Mouse (Mus musculus) heart, postnatal 10 days (tissue): ENCODE results near the gene Grsf1. TPM values are rescaled to one million over a fixed set of nuclear protein-coding genes. Genes with fewer than 3 reads are reported as not detected.

Experiments used
- DNase-seq, 2 experiments: peaks; one replicate each; pipeline ENCODE4 v3.0.0; 2021
- intact Hi-C: fragments of 180-260 bp; cut with DNase I; formaldehyde crosslinking; loops from one replicate; pipeline ENCODE4 v1.15.1; 2025
- total RNA-seq, 2 experiments: library from RNA; stranded (reverse); gene quantifications; 2 replicates each; pipeline ENCODE4 v1.2.3; 2021

Gene Grsf1
- total RNA-seq = 100 to 1,000 TPM; 197 to 201 TPM

DNA sequence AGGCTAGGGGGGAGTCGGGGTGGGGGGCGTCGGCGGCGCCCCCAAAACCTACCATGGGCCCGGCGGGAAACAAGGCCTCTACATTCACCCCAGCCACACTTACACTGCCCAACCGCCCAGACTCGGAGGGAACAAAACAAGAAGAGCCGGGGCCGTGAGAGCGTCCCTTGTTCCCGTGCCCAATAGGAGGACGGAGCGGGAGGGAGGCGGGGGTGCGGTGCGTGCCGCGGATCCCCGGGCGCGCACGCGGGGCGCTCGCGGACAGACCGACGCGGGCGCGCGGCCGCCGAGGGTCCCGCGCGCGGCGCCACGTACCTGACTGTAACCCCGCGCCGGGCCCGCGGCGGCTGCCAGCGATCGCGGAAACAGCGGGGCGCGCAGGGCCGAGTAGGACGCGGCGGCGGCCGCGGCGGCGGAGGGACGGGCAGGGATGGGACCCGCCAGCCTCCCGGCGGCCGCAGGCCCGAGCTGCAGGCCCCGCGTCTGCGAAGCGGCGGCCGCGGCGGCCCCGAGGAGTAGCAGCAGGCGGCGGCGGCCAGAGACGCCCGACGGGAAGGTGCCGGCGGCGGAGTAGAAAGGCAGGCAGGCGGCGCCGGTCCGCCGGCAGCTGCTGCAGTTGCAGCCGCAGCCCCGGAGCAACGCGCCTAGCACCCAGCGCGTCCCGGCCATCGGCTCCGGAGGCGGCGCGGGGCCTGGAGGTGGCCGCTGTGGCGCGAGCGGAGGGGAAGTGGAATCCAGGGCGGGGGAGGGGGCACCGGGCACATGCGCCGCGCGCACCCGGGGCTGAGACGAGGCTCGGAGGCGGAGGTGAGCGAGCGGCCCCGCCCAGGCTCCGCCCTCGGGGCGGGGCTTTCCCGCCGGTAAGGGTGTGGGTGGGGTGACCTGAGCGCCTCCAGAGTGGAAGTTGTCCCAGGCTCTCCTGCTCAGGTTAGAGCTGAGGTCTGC lies at the start of gene Grsf1:
TSS of gene Grsf1 (minus strand) at position 729 of the 945 bp plus-strand sequence.
- peak; percentile 93 to 94 for DNase-seq
- intact Hi-C loops = loop anchor here (1.0 to 5.0 kb wide), 2 partner anchors 45 to 108 kb away; partner anchors contain the start of genes Mob1b and Rufy3

DNA sequence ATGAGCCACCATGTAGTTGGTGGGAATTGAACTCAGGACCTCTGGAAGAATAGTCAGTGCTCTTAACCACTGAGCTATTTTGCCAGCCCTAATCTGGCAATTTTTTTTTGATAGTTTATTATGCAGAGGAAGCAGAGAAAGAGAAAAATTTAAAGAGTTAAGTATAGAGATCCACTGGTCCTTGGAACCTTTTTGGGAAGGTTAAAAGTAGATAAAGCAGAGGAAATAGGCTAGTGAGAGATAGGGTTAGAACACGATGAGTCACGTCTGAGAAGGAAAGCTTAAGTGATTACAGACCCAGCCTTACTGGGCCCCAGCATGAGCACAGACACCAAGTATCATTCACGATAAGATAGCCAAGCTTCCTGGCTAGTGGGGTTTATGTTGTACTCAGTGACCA lies 48.1 kb upstream of the Grsf1 start:
- peak in 1 of 2 experiments; percentile 17 for DNase-seq
- intact Hi-C loops = loop anchor here (5.0 kb wide), 1 partner anchor 172 kb away; the partner anchor contains the start of gene Utp3

DNA sequence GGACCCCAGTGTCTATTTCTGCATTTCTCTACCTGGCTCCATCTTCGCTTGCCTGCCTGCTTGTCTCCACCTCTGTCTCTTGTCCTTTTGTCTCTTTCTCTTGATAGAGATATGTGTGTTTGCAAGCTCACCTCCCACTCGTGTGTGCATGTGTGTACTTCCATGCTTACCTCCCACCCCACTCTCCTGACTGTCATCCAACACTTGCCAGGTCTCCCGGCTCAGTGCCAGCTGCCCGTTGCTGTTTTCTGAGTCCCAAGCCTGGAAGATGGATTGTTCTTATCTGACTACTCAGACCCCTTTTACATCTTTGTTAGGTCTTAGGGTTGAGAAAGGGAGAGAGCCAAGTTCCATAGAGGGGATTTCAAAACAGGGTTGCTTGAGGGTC lies 46.2 kb upstream of the Grsf1 start:
- DNase-seq = peak; percentile 35 to 37
- intact Hi-C loops = loop anchor here (5.0 kb wide), 1 partner anchor 170 kb away; the partner anchor contains the start of gene Utp3

DNA sequence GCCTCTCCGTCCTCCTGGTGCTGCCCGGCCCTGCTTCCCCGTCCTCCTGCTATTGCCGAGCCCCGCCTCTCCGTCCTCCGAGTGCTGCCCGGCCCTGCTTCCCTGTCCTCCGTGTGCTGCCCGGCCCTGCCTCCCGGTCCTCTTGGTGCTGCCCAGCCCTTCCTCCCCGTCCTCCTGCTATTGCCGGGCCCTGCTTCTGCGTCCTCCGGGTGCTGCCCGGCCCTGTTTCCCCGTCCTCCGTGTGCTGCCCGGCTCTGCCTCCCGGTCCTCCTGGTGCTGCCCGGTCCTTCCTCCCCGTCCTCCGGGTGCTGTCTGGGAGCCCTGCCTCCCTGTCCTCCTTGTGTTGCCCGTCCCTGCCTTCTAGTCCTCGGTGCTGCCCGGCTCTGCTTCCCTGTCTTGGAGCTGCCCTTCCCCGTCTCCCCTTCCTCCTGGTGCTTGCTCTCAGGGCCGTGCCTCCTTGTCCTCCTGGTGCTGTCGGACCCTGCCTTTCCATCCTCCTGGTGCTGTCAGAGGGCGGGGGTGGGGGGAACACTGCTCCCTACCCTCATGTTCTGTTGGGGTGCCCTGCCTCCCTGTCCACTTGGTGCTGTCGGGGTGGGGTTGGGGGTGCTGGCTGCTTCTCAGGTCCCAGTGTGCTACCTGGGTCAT lies 45.7 kb upstream of the Grsf1 start:
- peak; percentile 29 to 42 for DNase-seq
- intact Hi-C loops = loop anchor here (2.0 to 5.0 kb wide), 2 partner anchors 43 to 169 kb away; partner anchors contain the start of genes Dck and Utp3

DNA sequence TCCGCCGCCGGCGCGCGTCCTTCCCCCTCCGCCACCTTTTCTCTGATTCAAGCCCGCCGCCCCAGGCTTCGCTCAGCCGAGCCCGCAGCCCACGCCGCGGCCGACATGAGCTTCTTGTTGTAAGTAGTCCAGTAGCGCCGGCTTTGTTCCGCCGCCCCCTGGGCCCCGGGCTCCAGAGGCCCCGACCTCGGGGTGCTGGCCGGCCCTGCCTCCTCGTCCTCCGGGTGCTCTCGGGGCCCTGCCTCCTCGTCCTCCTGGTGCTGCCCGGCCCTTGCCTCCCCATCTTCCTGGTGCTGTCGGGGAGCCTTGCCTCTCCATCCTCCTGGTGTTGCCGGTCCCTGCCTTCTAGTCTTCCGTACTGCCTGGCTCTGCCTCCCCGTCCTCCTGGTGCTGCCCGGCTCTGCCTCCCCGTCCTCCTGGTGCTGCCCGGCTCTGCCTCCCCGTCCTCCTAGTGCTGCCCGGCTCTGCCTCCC lies 45.1 kb upstream of the Grsf1 start:
- intact Hi-C loops = loop anchor here (2.0 to 5.0 kb wide), 2 partner anchors 44 to 169 kb away; partner anchors contain the start of genes Dck and Utp3
- DNase-seq = no peak

DNA sequence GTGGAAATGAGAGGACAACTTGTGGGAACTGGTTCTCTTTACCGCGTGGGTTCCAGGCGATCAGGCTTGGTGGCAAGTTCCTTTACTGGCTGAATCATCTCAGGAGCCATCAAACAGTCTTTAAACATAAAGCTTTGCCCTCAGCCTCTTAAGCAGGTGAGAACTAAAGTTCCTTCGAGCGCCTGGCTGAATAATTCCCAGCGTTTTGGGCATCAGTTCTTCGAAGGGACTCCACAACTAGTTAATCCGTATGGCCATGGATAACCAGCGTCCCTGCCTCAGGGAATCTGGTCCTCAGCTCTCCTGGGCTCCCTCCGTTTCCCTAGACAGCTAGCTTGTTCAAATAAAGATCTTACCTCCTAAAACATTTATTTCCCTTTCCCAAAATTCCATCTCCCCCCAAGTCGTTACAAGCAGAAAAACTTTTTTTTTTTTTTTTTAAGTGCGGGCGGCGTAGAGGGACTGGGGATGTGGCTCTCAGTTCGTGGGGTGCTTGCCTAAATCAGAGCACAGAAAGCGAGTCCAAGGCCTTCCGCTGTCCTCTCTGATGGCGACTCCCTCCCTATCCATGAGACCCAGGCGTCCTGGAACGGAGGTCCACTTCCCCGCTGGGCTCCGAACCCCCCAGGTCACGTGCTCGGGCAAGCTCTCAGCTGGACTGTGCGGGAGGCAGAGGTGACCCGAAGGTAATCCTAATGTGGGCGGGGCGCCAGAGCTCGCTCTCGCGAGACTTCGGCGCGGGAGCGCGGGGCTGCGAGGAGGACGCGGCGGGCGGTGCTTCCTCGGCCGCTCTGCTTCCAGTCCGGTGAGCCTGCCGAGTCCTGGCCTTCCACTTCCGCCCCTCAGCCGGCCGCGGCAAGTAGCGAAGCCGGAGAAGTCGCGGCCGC lies 44.4 kb upstream of the Grsf1 start, which contains the start of gene Mob1b:
TSS of gene Mob1b (plus strand) at position 740 of the 887 bp plus-strand sequence.
- DNase-seq = peak; percentile 99

DNA sequence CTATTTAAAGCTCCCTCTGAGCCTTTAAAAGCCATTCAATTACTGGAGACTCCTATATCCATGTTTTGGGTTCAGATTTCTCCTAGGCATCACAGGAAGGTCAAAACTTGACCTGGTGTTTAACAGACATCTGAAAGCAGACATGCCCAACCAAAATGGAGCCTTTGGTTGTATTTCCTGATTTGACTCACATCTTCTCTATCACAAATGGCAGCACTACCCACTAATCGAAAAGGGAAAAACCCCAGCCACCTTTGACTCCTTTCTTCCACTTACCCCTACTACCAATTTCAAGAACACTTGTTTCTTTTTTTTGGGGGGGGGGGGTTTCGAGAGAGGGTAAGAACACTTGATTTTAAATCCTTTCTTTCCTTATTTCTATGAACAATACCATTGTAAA lies 41.0 kb upstream of the Grsf1 start:
- intact Hi-C loops = loop anchor here (10.0 kb wide), 1 partner anchor 168 kb away; the partner anchor contains the start of gene Slc4a4
- no peak for DNase-seq

More for the DNA sequence above, 44.4 kb upstream of the Grsf1 start, which contains the start of gene Mob1b:
- intact Hi-C loops = loop anchor here (1.0 to 5.0 kb wide), 3 partner anchors 44 to 168 kb away; partner anchors contain the start of genes Dck and Utp3

DNA sequence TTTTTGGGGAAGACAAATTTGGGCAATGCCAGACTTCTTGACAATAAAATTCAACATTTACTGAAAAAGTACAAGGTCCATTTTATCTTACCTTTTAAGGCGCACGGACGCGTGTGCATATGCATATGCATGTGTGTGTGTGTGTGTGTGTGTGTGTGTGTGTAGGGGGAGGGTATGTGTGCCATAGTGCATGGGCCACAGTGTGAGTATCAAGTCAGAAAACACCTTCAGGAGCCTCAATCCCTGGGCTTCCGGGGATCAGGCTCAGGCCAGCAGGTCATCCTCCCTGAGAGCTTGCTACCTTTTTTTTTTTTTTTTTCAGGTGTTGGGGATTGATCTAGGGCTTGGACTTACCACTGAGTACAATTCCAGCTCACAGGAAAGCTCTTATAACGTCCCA lies 36.4 kb upstream of the Grsf1 start:
- peak in 1 of 2 experiments; percentile 20 for DNase-seq
- intact Hi-C loops = loop anchor here (10.0 kb wide), 1 partner anchor 172 kb away; the partner anchor contains the start of gene Slc4a4

DNA sequence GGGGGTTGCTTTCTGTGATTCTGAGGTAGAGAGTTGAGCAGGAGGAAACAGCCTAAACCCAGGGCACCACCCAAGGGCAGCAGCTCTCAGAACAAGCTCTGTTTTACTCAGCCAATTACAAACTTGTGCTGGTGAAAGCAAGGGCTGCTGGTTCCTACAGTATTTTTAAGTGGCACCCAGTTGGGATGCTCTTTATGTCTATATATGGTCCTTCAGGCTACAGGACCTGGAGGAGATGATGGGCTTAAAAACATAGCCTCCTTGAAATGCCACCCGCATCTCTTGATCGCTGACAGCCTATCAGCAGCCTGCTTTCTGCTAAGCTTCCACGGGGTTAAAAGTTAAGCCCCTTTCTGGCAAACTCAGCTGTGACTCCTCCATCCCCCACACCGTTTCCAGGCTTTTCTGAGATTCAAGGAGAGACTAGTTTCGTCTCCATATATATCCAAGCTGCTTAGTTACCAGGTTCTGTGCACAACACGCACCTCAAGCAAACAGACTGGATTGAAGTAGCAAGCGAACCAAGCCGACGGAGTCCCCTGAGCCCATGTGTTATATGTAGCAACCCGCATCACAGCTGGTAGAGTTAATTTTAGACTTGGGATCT lies 35.8 kb upstream of the Grsf1 start:
- intact Hi-C loops = loop anchor here (10.0 kb wide), 1 partner anchor 173 kb away; the partner anchor contains the start of gene Slc4a4
- peak; percentile 46 to 49 for DNase-seq

DNA sequence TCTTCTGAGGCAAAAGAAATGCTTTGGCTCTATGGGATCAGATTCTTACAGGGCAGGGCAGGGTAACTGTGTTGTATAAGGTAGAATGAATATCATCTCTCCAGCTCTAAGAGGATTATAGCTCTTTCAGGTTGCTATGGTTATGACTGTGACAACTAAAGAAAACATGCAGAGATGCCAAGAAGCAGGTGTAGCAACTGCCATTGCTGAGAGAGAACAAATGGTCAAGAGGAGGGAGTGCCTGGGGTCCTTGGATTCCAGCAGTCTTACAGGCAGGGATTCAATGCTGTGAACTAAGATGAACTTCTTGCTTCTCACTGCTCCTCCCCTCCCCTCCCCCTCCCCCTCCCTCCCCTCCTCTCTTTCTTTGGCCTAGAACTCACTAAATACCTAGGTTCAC lies 35.2 kb upstream of the Grsf1 start:
- DNase-seq = no peak
- intact Hi-C loops = loop anchor here (10.0 kb wide), 1 partner anchor 174 kb away; the partner anchor contains the start of gene Slc4a4

DNA sequence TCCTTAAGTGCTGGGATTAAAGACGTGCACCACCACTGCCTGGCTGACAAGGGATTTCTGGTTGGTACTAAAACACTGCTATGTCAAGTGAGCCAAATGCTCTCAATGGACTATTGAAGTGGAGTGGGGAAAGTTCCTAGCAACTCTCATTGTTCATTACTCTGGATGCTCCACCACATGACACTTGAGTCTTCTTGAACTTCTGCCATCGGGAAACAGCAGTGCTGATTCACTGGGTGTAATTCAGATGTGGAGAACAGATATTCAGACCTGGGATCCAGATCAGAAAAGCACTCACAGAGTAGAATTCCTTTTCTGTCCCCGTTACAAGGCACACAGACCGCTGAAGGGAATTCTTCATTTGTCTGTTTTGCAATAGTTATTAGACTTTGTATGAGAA lies 27.6 kb upstream of the Grsf1 start:
- intact Hi-C loops = no loop called here
- no peak for DNase-seq

DNA sequence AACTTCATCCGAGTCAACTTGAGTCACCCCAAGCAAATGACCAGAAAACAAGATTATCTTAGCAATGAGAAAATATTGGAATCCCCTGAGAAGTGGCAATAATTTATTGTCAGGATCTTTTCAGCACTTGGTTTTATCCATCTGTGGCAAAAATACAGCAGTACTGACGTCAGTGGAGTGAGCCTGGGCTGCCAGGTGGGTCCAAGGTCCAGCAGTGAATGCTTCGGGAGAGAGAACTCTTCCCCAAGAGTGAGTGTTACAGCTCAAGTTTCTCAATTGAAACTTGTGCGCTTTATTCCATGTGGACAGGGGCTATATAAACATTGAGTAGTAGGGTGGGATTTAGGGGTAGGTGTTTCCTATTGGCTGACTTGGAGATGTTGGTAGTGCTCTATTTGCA lies 26.1 kb upstream of the Grsf1 start:
- intact Hi-C loops = no loop called here
- no peak for DNase-seq

DNA sequence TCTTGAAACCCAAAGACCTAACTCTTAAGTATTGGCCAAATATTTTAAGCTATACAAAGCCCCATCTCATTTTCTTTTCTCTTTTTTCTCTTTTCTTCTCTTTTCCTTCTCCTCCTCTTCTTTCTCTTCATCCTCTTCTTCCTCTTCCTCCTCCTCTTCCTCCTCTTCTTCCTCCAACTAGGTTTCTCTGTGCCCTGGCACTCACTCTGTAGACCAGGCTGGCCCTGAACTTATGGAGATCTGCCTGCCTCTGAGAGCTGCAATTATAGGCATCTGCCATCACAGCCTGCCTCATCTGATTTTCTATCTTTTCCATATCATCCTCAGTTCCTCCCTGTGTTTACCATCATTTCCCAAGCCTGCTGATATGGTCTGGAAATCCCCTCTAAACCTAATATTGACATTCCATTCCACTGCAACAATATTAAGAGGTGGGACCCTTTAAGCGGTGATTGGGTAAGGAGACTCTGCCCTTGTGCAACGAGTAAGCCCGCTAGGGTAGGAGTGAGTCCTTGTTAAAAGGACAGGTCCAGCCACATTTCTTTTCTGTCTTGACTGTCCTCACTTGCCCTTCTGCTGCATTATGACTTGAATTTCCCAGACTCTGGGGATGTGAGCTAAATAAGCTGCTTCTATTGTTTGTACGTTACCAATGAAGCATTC lies 23.4 kb upstream of the Grsf1 start:
- DNase-seq = no peak
- intact Hi-C loops = no loop called here

DNA sequence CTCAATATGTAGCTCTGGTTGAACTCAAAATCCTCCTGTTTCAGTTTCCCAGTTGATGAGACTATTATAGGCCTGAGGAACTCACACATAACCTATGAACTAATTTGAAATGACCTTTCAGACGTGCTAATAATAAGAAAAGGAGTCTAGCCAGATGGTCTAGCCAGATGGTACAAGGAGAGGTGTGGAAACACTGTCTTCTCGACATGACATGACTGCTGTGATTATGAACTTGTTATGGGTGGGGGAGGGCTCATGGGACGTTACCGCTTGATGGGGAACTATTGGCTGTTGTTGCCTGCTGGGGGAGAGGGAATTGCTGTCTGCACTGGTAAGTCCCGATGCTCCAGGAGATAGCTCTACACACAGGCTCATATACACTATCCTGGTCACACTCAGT lies 21.3 kb upstream of the Grsf1 start:
- intact Hi-C loops = no loop called here
- DNase-seq = no peak

DNA sequence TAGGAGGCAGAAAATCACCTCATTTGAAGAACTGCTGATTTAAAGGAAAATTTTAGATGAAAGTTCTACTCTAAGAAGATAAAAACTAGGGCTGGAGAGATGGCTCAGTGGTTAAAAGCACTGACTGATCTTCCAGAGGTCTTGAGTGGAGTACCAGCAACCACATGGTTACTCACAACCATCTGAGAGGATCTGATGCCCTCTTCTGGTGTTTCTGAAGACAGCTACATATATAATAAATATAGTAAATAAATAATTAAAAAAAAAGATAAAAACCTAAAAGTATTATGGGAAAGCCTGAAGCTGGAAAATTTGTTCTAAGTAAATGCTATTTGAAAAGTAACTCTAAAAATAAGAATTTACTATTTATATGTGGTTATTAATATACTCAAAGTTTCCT lies 17.1 kb upstream of the Grsf1 start:
- DNase-seq = no peak
- intact Hi-C loops = loop anchor here (5.0 kb wide), 1 partner anchor 694 kb away; no protein-coding TSS in a partner anchor

DNA sequence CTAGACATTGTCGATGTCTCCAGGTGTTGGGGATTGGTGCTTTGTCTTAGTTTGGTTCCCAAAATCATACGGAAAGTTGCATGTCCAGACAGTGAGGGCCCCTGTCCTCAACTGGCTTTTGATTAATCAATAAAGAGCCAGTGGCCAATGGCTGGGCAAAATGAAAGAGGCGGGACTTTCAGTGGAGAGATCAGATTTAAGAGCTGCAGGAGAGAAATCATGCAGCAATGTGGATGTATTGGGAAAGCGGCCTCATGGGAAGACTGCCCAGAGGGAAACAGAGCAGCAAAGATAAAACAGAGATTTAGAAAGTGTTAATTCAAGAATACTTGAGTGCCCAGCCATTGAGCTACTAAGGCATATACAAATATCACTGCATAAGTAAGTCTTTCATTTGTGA lies 16.6 kb upstream of the Grsf1 start:
- intact Hi-C loops = loop anchor here (5.0 kb wide), 1 partner anchor 695 kb away; no protein-coding TSS in a partner anchor
- DNase-seq = no peak

DNA sequence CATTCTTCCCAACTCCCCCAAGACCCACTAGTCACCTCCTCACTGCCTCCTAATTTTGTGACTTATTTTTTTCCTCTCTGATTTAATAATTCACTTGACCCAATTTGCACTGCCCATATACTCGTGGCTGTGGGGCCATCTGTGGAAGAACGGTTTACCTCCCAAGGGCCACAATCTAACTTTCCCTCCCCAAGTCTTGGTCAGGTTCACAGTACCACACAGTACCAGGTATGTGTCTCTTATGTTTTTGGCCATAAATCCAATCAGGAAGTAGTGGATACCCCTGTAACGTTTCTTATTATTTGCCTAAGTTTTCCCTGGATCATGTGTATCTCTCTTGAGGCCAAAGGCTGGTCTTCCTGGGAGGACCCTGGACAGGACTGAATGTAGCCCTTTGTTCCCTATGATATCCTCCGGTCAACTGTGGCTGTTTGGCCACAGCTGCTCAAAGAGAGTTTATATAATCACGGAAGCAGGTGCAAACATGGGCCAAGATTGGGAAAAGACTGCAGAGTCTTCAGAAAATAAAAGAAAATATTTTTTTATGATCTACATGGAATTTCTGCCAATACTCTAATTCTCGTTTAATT lies 15.6 kb upstream of the Grsf1 start:
- DNase-seq = no peak
- intact Hi-C loops = loop anchor here (5.0 kb wide), 1 partner anchor 696 kb away; no protein-coding TSS in a partner anchor
